Mouse (Mus musculus): Measurements from ENCODE around the gene Shisa9.

- TF ChIP-seq CTCF (IDR thresholded peaks at IDR 0.05; ENCODE audit: control insufficient read depth, insufficient read depth, insufficient replicate concordance, low read depth, low read length) (no peak), POLR2A (IDR thresholded peaks at IDR 0.05; ENCODE audit: control insufficient read depth, low read depth, low read length) (no peak)
Observed at GRCm38 (mm10) chr16:11960691-11961090, 23.2 kb upstream of the Shisa9 start.

Data from testis, adult 2 months (tissue).